Mouse (Mus musculus): ENCODE measurements around the gene Arap2. TPM values are rescaled to one million over a fixed set of nuclear protein-coding genes. Genes with fewer than 3 reads are reported as not detected.

The Arap2 gene
- polyA plus RNA-seq, 1 experiment from 2014 or later: 8.2 TPM

DNA sequence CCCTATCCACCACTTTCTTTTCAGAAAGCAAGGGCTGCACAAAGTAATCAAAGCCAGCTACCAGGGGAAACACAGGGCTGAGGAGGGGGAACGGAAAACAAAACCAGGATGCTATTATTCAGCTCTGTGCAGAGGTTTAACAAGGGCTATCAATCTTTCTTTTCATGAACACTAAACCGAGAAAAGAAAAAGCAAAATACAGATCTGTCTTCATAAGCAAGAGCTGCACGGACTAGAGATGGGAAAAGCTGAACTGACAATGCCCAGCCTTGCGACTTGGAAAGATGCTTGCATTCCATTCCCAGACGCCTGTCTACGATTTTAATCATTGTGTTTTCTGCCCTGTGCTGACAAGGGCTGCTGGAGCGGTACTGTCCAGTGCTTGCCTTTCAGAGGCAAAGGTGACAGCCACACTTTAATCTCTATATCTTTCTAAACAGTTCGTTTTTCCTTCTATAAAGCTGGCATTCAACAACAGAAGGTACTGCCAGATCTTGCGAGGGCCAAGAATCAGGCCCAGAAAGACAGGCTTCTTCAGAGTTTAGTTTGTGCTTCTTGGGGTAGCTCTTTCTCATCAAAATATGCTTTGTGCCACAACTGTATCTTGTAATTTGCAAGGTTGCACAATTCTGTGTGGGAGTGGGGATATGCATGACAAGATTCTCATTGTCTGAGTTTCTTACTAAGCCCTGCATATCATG, 93.1 kb downstream of the Arap2 start:
- 29% methylated on average over 9 of the region's 9 CpGs for WGBS
- peak overlapping the region; percentile 1; the same call in 1 of the 2 replicates for H3K4me2 ChIP-seq (ENCODE audit: low read depth, low read length)
- no peak overlapping the region for H3K27ac ChIP-seq (replicated peaks; ENCODE audit: low read depth, low read length)
- H3K27me3 ChIP-seq (replicated peaks; ENCODE audit: control insufficient read depth, insufficient read depth, low read length): no peaks in the 10 kb centered on the region
- ATAC-seq (ENCODE audit: low read depth) (no peak), DNase-seq (ENCODE audit: low spot score) (no peak)
- H3K4me3 ChIP-seq (ENCODE audit: low read depth, low read length): no peak overlapping the region
- H3K4me1 ChIP-seq (ENCODE audit: control insufficient read depth, insufficient read depth, low read length): 0 out of 2 replicates have a peak, but pooled peaks cover 3% of the 10 kb centered on the region
- H3K9ac ChIP-seq (ENCODE audit: low read depth, low read length): no peak overlapping the region
- no peaks in the 10 kb centered on the region for H3K36me3 ChIP-seq (ENCODE audit: control insufficient read depth, insufficient read depth, low read length)
- H3K9me3 ChIP-seq (ENCODE audit: control insufficient read depth, low read length): no peaks in the 10 kb centered on the region

DNA sequence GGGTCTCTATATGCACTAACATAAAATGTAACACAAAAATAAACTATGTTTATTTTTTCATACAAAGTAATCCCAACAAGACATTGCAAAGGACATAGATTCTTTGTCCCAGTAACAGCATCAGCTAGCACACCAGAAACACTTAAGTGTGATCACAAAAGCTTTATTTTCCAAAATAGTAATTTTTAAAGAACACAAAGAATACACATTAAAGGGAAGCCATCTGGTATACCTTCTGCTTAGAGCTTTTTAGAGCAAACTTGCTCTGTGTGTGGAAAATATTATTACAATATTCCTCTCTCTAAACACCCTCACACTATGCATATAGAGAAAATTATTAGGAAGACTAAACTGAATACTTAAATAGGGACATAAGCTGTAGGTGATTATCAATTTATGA, 100.6 kb downstream of the Arap2 start:
- H3K27ac ChIP-seq (replicated peaks; ENCODE audit: low read depth, low read length): no peak overlapping the region
- no peaks in the 10 kb centered on the region for H3K9me3 ChIP-seq (ENCODE audit: control insufficient read depth, low read length)
- no peaks in the 10 kb centered on the region for H3K36me3 ChIP-seq (ENCODE audit: control insufficient read depth, insufficient read depth, low read length)
- no peak overlapping the region for H3K4me2 ChIP-seq (ENCODE audit: low read depth, low read length)
- no peaks in the 10 kb centered on the region for H3K27me3 ChIP-seq (replicated peaks; ENCODE audit: control insufficient read depth, insufficient read depth, low read length)
- no peak for ATAC-seq (ENCODE audit: low read depth)
- no peak for DNase-seq (ENCODE audit: low spot score)
- no peak overlapping the region for H3K9ac ChIP-seq (ENCODE audit: low read depth, low read length)
- no peak overlapping the region for H3K4me3 ChIP-seq (ENCODE audit: low read depth, low read length)
- no peaks in the 10 kb centered on the region for H3K4me1 ChIP-seq (ENCODE audit: control insufficient read depth, insufficient read depth, low read length)

DNA sequence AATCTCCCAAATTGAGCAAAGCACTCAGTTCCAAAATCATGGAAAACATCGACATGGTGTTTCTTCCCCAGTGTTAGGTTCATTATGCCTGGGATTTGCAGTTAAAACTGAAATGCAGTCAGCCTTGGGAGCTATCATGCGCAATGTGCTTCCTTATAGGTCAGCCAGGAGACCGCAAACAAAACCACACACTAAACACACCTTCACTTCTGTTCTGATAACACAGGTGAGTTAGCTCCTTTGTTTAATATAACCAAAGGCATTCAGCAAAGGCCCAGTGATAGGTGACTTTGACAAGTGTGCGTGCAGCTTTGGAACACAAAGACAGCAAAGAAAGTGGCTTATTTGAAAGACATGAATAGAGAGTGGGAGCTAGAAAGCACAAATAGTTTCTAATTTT, 101.1 kb downstream of the Arap2 start:
- no peak for ATAC-seq (ENCODE audit: low read depth)
- WGBS: 84% methylated on average over 4 of the region's 4 CpGs
- no peak for DNase-seq (ENCODE audit: low spot score)

DNA sequence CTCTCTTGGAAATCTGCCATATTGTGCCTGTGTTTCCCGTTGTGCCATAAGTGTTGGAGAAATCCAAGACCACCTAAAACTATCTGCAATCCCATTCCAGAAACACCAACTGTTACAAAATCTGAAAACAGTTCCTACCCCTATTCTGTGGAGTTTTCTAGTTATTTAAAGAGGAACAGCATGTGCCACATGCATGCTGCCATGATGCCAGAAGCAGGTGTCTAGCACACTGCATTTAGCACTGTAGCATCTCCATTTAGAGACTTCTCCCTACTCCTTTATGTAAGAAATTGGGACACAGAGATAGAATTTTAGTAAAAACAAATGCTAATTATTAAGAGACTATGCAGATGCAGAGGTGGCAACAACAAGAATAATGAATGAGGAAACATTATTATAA, 102.8 kb downstream of the Arap2 start:
- H3K36me3 ChIP-seq (ENCODE audit: control insufficient read depth, insufficient read depth, low read length): no peaks in the 10 kb centered on the region
- no peaks in the 10 kb centered on the region for H3K27me3 ChIP-seq (replicated peaks; ENCODE audit: control insufficient read depth, insufficient read depth, low read length)
- ATAC-seq (ENCODE audit: low read depth) (no peak), DNase-seq (ENCODE audit: low spot score) (no peak)
- H3K9ac ChIP-seq (ENCODE audit: low read depth, low read length): no peak overlapping the region
- no peaks in the 10 kb centered on the region for H3K9me3 ChIP-seq (ENCODE audit: control insufficient read depth, low read length)
- 65% methylated on average over 1 of the region's 1 CpGs for WGBS
- no peak overlapping the region for H3K27ac ChIP-seq (replicated peaks; ENCODE audit: low read depth, low read length)
- no peak overlapping the region for H3K4me2 ChIP-seq (ENCODE audit: low read depth, low read length)
- H3K4me1 ChIP-seq (ENCODE audit: control insufficient read depth, insufficient read depth, low read length): no peaks in the 10 kb centered on the region
- no peak overlapping the region for H3K4me3 ChIP-seq (ENCODE audit: low read depth, low read length)

More for the DNA sequence above, 101.1 kb downstream of the Arap2 start:
- no peak overlapping the region for H3K27ac ChIP-seq (replicated peaks; ENCODE audit: low read depth, low read length)
- H3K9me3 ChIP-seq (ENCODE audit: control insufficient read depth, low read length): no peaks in the 10 kb centered on the region
- no peaks in the 10 kb centered on the region for H3K4me1 ChIP-seq (ENCODE audit: control insufficient read depth, insufficient read depth, low read length)
- no peak overlapping the region for H3K4me3 ChIP-seq (ENCODE audit: low read depth, low read length)
- no peak overlapping the region for H3K9ac ChIP-seq (ENCODE audit: low read depth, low read length)
- H3K27me3 ChIP-seq (replicated peaks; ENCODE audit: control insufficient read depth, insufficient read depth, low read length): no peaks in the 10 kb centered on the region
- no peaks in the 10 kb centered on the region for H3K36me3 ChIP-seq (ENCODE audit: control insufficient read depth, insufficient read depth, low read length)
- H3K4me2 ChIP-seq (ENCODE audit: low read depth, low read length): no peak overlapping the region

DNA sequence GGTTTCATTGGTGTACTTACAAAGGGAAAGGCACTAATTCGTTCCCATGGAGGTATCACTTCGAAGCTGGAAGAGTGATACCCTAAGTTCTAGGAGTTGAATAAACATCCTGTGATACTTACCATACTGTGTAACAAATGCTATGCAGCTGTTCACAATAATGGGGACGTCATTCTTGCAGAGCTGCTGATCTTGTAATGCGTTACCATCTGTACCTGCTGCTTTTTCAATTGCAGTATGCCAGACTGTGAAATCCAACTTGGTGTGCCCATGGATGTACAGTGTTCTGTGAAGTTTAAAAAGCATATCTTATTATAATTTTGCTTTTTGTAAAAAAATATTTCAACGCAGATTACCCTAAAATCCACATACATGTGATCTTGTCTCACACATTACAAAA, 112.0 kb downstream of the Arap2 start:
- H3K27ac ChIP-seq (replicated peaks; ENCODE audit: low read depth, low read length): no peak overlapping the region
- WGBS: 45% methylated on average over 5 of the region's 5 CpGs
- H3K4me2 ChIP-seq (ENCODE audit: low read depth, low read length): no peak overlapping the region
- H3K36me3 ChIP-seq (ENCODE audit: control insufficient read depth, insufficient read depth, low read length): no peaks in the 10 kb centered on the region
- no peaks in the 10 kb centered on the region for H3K4me1 ChIP-seq (ENCODE audit: control insufficient read depth, insufficient read depth, low read length)
- H3K9ac ChIP-seq (ENCODE audit: low read depth, low read length): no peak overlapping the region
- no peak for DNase-seq (ENCODE audit: low spot score)
- no peak; the same call in 1 of the 2 replicates for ATAC-seq (ENCODE audit: low read depth)
- no peak overlapping the region for H3K4me3 ChIP-seq (ENCODE audit: low read depth, low read length)
- no peaks in the 10 kb centered on the region for H3K27me3 ChIP-seq (replicated peaks; ENCODE audit: control insufficient read depth, insufficient read depth, low read length)
- no peaks in the 10 kb centered on the region for H3K9me3 ChIP-seq (ENCODE audit: control insufficient read depth, low read length)

DNA sequence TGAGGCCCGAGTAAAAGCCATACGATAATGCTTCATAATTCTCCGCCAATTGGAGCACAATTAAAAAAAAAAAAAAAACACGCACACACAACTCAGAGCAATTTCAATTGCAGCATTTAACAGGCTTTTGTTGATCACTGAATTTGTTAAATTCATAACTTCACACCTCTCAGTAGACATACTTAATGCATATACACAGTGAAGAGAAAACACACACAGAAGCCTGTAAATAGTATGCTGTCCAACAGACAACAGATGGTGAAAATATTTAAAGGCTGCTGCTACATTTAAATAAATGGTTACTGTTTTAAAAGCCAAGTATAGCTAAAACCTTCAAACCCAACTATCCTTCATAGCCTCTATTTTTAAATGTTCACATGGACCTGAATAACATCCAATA, 123.6 kb downstream of the Arap2 start:
- H3K9me3 ChIP-seq (ENCODE audit: control insufficient read depth, low read length): no peaks in the 10 kb centered on the region
- 89% methylated on average over 4 of the region's 4 CpGs for WGBS
- H3K4me3 ChIP-seq (ENCODE audit: low read depth, low read length): no peak overlapping the region
- H3K4me1 ChIP-seq (ENCODE audit: control insufficient read depth, insufficient read depth, low read length): no peaks in the 10 kb centered on the region
- H3K4me2 ChIP-seq (ENCODE audit: low read depth, low read length): no peak overlapping the region
- H3K27ac ChIP-seq (replicated peaks; ENCODE audit: low read depth, low read length): no peak overlapping the region
- no peaks in the 10 kb centered on the region for H3K27me3 ChIP-seq (replicated peaks; ENCODE audit: control insufficient read depth, insufficient read depth, low read length)
- no peak for DNase-seq (ENCODE audit: low spot score)
- no peaks in the 10 kb centered on the region for H3K36me3 ChIP-seq (ENCODE audit: control insufficient read depth, insufficient read depth, low read length)
- no peak overlapping the region for H3K9ac ChIP-seq (ENCODE audit: low read depth, low read length)
- ATAC-seq (ENCODE audit: low read depth): no peak

DNA sequence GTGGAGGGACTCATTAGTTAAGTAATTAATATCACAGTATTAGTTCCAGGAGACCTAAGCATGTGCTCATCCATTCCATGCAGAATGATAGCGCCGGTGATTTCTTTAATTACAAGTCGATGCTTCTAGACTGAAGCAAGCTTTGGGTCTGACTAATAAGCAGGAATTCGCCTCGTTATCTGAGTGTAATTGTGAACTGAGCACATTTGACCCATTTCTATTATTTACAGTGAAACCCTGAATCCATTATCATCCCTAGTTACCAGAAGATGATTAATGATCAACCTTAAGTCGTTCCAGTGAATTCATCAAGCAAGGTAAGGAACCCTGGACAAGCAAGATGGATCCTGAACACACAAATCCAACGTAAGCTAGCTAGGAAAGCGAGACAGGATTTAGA, 125.5 kb downstream of the Arap2 start:
- H3K4me3 ChIP-seq (ENCODE audit: low read depth, low read length): no peak overlapping the region
- DNase-seq (ENCODE audit: low spot score) (no peak), ATAC-seq (ENCODE audit: low read depth) (no peak)
- no peaks in the 10 kb centered on the region for H3K27me3 ChIP-seq (replicated peaks; ENCODE audit: control insufficient read depth, insufficient read depth, low read length)
- no peak overlapping the region for H3K4me2 ChIP-seq (ENCODE audit: low read depth, low read length)
- no peaks in the 10 kb centered on the region for H3K9me3 ChIP-seq (ENCODE audit: control insufficient read depth, low read length)
- no peak overlapping the region for H3K9ac ChIP-seq (ENCODE audit: low read depth, low read length)
- WGBS: 83% methylated on average over 8 of the region's 8 CpGs
- no peaks in the 10 kb centered on the region for H3K4me1 ChIP-seq (ENCODE audit: control insufficient read depth, insufficient read depth, low read length)
- no peak overlapping the region for H3K27ac ChIP-seq (replicated peaks; ENCODE audit: low read depth, low read length)
- H3K36me3 ChIP-seq (ENCODE audit: control insufficient read depth, insufficient read depth, low read length): no peaks in the 10 kb centered on the region

DNA sequence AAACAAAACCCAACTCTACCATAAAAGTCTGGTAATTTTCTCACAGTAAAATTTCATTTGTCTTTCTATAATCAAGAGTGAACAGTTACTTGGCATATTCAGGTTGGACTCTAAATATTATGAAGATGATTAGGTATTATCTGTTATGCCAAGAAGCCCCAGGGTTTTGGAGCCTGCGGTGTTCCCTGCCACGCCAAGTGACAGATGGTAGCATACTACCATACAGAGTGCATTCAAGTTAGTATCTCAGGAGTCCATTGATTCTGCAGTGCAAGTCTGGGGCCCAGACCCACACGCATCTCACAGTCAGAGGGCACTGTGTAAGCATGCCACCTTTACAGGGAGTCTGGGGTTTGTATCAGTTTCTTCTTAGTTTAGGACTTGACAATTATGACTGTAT, 129.6 kb downstream of the Arap2 start:
- no peaks in the 10 kb centered on the region for H3K27me3 ChIP-seq (replicated peaks; ENCODE audit: control insufficient read depth, insufficient read depth, low read length)
- no peaks in the 10 kb centered on the region for H3K4me1 ChIP-seq (ENCODE audit: control insufficient read depth, insufficient read depth, low read length)
- no peak overlapping the region for H3K4me2 ChIP-seq (ENCODE audit: low read depth, low read length)
- ATAC-seq (ENCODE audit: low read depth): no peak
- no peak for DNase-seq (ENCODE audit: low spot score)
- WGBS: 87% methylated on average over 3 of the region's 3 CpGs
- no peak overlapping the region for H3K9ac ChIP-seq (ENCODE audit: low read depth, low read length)
- no peak overlapping the region for H3K27ac ChIP-seq (replicated peaks; ENCODE audit: low read depth, low read length)
- no peak overlapping the region for H3K4me3 ChIP-seq (ENCODE audit: low read depth, low read length)
- H3K36me3 ChIP-seq (ENCODE audit: control insufficient read depth, insufficient read depth, low read length): no peaks in the 10 kb centered on the region
- no peaks in the 10 kb centered on the region for H3K9me3 ChIP-seq (ENCODE audit: control insufficient read depth, low read length)

DNA sequence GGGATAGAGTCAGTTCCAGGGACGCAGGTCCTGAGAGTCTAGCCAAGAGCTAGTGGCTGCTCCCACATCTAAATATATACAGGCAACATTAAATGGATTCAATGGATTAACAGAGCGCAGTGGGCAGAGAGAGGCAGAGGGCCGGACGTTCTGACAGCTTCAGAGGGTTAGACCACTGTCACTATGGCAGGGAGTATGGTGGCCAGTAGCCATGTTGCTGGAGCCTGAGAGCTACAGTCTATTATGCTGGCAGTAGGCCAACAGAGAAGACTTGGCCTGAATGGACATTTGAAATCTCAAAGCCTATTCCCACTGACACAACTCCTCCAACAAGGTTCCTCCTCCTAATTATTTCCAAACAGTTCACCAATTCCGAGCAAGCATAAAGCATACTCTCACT, 137.1 kb downstream of the Arap2 start:
- H3K27me3 ChIP-seq (replicated peaks; ENCODE audit: control insufficient read depth, insufficient read depth, low read length): no peaks in the 10 kb centered on the region
- H3K36me3 ChIP-seq (ENCODE audit: control insufficient read depth, insufficient read depth, low read length): no peaks in the 10 kb centered on the region
- no peak overlapping the region for H3K9ac ChIP-seq (ENCODE audit: low read depth, low read length)
- no peak overlapping the region for H3K27ac ChIP-seq (replicated peaks; ENCODE audit: low read depth, low read length)
- no peaks in the 10 kb centered on the region for H3K4me1 ChIP-seq (ENCODE audit: control insufficient read depth, insufficient read depth, low read length)
- no peaks in the 10 kb centered on the region for H3K9me3 ChIP-seq (ENCODE audit: control insufficient read depth, low read length)
- 87% methylated on average over 5 of the region's 5 CpGs for WGBS
- no peak for DNase-seq (ENCODE audit: low spot score)
- H3K4me3 ChIP-seq (ENCODE audit: low read depth, low read length): no peak overlapping the region
- ATAC-seq (ENCODE audit: low read depth): no peak
- H3K4me2 ChIP-seq (ENCODE audit: low read depth, low read length): no peak overlapping the region
